Mouse (Mus musculus) regulatory T cell (primary cell): ENCODE results near the gene Lasp1.

Experiments
- in situ Hi-C: fragments of 300-600 bp; cut with MboI, MseI; formaldehyde crosslinking; loops from one replicate; pipeline ENCODE4 v1.15.1; 2025; ENCODE audit warnings: high pct_unique_total_duplicates

Gene Lasp1

DNA sequence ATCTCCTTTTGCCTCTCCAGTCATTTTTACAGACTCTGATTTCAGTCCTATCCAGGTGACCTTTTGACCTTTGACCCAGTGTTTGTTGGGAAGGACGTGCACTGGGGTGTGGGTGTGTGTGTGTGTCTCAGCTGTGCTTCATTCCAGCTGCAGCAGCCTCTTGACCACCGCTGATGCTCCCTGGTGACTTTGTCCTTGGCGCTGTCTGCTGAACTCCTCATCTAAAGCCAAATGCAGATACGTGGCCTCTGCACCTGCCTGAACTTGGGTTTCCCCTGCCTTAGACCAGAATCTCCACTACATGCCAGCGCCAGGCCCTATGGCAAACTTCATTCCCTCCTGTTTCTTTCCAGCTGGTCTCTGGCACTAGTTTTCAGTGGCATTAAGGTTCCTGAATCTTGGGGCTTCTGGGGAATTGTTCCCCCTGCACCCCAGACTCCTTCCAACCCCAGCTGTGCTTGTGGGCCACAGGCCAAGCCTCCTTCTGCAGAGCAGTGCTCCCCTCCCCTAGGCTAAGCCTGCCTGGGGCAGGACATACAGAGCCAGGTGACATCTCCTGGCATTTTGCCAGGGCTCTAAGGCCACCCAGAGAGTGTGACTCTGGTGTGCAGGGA is 9.9 kb downstream of the Lasp1 start:
- in situ Hi-C loops, result no loop called here

DNA sequence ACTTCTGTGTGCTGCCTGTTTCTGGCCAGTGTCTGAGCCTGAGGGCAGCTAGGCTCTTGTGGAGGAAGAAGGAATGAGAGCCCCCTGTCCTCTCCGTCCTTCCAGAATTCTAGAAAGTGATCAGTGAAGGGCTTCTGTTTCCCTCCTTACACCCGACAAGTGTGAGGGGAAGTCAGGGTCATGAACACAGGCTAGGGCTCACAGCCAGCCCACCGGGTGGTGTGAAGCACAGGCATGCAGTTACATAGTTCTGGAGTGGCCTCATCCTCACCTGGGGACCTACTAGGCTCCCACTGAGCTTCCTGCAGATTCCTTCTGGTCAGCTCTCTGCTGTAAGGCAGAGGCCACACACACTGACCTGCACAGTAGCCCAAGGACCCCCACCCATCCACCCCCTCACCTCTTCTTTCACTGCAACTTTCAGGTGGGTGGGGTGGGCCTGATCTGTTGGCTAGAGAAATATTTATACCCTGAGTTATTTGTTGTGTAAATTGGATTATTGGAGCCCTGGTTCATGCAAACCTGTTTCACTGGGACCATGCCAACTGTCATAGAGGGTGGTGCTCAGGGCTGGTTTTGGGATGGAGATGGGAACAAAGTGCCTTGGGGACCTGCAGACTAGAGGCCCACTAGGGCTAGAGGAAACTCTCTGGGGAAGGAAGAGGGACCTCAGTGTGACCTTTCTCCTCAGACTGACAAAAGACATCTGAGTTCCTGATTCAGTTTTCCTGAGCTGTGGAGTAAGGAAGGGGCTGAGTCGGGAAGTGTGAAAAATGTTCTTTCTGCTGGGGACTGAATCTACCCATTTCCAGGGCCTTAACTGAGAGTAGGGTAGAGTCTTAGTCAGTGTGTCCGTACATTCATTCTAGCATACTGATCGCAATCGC is 10.7 kb downstream of the Lasp1 start:
- in situ Hi-C loops, result no loop called here

DNA sequence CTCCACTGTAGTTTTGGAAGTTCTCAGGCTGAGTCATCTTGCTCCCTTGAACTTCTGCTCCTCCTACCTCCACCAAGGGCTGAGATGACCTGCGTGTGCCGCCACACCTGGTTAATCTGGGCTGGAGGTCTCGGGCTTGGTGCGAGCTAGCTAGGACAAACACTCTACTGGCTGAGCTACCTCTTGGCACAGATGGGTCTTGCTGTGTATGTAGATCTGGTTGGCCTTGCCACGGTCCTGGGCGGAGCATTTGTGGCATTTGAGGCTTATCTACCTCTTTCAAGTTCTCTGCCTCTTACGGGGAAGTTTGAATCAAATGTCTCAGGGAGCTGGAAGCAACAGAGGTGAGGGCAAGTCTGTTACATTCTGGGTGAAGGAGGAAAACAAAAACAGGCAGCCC is 11.6 kb downstream of the Lasp1 start:
- in situ Hi-C loops, result no loop called here

DNA sequence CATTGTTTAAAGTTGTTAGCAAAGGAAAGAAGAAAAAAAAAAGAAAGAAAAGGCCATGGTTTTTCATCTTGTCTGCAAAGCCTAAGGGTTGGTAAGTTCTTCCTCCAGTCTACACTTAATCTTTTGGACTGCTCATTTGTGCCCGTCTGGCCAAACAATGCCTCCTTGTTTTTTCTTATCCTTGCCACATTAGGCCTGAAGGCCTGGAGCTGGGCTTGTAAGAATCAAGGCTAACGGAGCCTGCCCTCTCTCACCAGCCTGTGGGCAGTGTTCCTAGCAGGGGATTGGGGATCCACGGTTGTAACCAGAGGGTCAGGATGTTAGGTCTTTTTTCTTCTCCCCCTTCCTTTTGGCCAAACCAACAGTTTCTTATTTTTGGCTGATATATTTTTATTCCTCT is 12.2 kb downstream of the Lasp1 start:
- in situ Hi-C loops, result no loop called here

DNA sequence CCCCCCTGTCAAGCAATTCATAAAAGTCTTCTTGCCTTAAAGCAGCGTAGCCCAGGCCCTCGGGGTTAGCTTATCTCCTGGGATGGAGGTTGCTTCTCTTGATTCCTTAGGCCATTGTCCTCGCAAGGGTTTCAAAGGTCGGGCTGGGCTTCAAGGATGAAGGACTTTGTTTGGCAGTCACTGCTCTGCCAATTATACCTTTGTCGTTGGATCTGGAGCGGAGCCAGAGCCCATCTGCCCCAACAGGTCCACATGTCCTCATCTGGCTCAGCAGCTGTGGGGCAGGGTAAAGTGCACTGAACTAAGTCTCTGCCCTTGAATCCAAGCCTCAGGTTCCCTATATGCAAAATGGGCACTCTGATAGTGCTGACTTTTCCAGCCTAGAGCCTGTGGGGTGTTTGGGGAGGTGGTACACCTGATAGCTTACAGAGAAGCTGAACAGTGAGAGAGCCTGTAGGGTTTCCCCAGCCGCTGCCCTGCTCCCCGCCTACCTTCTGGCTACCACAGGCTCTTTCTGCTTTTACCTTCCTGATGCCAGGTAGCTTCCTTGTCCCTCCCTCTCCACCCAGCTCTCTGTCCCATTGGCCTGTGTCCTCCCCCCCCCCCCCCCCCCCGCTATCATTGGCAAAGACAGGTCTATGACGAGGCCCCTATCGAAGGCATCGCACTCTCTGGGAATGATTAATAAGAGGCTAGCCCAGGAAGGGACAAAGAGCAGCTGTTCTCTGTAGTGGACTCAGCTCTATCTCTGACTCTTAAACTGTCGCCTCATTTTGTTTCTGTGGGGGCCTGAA is 13.0 kb downstream of the Lasp1 start:
- in situ Hi-C loops, result no loop called here

DNA sequence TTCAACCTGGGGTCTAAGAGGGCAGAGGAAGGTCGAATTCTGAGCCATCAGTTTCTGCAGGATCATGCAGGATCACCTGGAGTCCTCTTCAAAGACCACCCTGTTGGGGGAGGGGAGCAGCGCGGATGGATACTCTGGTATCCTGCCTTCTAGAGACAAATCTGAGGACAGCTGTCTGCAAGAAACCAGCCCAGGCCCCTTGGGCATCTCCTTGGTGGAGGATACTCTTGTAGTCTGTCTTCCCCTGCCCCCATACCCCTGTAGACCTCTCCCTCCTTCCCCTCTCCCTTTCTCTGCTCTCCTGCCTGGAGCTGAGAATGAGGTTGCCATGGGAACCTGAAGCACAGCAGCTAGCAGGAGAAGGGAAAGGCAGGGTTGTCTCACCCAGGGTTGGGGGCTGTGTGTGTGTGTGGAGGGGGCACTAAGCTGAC is 13.7 kb downstream of the Lasp1 start:
- in situ Hi-C loops, result no loop called here

DNA sequence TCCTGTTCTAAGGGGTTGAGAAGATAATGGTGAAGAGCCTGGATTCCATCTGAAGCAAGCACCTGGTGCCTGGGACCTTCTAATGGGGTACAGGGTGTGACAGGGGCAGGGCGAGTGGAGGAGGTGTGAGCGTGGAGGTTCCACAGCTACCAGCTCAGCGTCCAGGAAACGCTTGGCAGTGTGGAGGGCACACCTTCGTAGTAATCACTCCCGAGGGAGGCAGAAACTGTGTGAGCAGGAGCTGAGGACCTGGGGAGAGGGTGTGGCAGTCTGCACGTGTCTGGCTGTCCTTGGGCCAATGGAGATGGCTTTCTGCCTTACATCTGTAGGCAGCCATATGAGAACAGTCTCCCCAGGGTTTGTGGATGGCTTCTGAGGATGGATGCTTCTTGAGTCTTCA is 14.3 kb downstream of the Lasp1 start:
- in situ Hi-C loops, result no loop called here

DNA sequence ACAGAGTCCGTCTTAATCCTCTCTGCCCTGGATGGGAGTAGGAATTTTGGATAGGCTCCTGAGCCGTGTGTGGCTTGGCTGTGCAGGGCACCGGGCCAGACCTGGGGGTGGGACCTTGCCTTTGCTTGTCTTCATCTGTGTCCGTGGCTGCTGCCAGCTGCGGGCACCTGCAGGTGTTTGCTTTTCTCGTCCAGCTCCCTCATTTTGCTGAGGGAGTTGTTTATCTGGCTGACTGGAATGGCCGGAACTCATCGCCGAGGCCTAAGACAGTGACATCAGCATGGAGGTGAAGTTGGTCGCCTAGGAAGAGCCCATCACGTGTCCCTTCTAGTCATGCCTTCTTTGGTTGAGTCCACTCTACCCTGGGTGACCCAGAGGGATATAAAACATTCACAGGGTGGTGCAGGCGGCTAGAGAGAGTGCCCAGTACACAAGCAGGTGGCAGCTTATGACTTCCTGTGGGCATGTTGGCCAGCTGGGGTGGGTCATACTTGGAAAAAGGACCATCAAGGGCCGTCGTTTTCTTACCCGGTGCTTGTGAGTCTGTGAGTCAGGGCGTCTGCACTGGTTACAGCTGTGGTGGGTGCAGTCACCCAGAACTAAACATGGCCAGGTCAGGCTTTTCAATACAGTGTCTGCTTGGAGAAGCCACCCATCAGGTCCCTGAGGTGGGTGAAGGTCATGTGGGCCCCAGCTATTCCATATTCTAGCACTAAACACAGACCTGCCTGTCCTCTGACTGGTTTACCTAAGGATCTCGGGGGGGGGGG is 15.1 kb downstream of the Lasp1 start:
- in situ Hi-C loops, result no loop called here

DNA sequence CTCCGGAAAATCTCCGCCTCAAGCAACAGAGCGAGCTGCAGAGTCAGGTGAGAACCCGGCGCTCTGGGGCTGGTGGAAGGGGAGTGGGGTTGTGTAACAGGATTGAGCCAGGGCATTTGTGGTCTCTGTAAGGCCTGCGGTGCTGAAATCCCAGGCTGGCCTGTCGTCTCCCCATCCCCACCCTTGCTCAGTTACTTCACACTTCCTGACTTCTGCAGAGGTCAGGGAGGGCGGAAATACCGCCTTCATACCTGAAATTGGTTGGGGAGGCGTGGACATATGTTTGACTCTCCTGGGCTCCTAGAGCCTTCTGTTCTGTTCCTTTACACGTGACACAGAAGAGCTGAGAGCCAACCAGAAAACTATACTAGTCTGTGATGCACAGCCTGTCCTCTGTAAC is 16.9 kb downstream of the Lasp1 start:
- in situ Hi-C loops, result no loop called here

DNA sequence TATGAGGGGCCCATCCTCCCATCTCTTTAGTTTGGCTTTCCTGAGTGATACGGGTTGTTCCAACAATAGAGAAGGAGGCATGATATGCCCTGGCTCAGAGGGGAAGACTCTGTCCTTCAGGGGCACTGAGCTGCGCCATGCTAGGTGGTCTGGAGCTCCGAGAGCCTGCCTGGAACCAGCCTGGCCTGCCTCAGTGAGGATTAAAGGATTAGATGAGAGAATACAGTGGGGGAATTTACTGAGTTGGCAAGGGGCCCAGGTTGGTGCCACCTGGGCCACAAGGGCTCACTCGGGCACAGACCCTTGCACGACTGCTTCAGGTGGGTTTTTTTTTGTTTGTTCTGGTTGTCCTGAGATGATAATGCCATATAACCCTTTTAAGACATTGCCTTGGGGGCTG is 17.4 kb downstream of the Lasp1 start:
- in situ Hi-C loops, result no loop called here

DNA sequence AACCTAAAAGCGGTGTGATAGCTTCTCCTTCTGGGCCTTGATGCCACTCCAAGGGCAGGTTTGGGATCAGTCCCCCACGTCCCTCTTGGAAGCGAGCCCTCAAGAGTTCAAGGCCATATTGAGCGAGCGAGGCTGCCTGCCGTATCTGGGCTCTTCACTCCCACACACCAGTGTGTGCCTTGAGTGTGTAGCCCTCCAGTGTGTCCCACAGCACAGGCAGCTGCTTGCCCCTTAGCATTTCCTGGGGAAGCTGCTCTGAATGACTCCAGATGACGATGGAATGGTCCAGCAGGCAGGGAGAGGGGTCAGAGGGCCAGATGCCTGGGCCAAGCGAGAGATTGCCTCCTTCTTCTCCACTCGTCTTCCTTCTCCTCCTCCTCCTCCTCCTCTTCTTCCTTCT is 18.1 kb downstream of the Lasp1 start:
- in situ Hi-C loops, result no loop called here

DNA sequence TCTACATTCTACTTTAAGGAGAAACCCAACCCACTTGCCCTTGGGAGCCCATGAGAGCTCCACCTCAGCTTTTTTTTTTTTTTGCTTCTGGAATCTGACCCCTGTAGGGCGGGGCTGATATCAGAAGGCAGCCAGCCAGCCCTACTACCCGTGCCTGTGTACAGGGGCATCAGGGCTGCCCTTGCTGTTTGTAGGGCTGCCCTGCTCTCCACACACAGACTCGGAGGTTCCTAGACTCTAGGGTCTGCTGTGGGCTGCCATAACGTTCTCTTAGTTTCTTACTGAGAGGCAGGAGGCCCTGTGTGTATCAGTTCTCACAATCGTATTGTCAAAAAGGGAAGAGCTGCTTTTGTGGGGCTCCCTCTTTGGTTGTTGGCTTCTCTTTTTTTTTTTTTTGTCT is 18.6 kb downstream of the Lasp1 start:
- in situ Hi-C loops, result no loop called here

DNA sequence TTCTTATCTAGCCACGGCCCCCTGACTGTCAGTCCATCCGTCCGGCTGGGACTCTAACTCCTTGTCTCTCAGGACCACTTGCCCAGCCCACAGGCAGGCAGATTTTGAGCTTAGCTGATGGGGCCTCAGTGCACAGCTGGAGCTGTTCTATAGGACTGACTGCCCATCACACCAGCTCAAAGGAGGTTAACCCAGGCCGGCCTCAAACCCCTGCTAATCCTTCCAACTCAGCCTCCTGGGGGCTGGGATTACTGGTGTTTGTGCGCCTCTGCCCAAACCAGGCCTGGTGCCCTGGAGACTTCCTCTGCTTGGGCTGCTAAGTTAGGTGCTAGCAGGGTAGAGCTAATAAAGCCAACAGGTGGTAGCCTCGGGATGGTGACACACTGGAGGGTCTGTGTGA is 19.2 kb downstream of the Lasp1 start:
- in situ Hi-C loops, result no loop called here

DNA sequence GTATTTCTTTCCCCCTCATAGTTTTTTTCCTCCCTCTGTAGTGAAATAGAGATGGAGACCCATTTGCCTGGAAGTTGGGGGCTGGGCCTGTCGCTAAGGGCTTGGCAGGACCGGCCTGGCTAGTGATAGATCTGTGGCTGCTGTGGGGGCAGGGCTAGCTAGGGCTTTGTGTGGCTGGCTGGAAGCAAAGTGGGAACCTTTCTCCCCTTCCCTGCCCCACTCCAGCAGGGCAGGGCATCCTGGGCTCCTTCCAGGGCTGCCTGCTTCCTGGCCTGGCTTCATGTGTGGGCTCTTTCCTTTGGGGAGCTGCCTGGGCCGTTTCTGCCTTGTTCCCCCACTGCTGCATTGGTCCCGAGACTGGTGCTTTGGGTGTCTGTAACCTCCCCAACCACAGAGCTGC is 19.8 kb downstream of the Lasp1 start:
- in situ Hi-C loops, result no loop called here

DNA sequence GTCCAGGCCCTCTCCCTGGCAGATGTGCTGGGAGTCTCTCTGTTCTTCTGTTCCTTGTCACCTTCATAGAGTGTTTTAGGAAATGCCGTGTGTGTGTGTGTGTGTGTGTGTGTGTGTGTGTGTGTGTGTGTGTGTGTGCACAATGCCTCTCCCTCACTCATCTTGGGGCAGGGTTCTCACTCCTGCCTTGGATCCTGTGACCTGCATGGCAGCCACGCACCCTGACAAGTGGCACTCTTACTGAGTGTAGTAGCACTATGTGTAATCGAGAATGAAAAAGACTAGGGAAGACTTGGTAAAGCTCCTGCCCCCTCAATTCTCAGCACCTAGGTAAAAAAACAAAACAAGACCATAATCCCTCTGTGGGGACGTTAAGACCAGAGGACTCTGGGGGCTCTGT is 20.3 kb downstream of the Lasp1 start:
- in situ Hi-C loops, result no loop called here

DNA sequence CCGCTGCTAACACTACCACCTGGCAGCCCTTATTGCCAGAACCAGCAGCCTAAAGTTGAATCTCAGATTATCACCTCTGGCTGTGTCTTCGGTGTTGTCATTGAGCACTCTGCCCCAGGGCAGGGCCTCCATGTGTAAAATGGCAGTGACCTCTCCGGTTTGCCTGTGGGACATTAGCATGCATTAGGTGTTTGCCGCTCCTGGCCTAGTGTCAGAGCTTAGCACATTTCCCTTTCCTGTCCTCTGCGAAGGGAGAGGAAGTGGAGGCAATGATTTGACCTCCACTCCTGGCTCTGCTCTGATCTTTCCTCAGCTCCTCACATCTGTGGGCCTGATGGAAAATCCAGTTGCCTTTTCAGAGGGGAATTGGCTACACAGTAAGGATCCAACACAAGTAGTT is 21.1 kb downstream of the Lasp1 start:
- in situ Hi-C loops, result no loop called here

DNA sequence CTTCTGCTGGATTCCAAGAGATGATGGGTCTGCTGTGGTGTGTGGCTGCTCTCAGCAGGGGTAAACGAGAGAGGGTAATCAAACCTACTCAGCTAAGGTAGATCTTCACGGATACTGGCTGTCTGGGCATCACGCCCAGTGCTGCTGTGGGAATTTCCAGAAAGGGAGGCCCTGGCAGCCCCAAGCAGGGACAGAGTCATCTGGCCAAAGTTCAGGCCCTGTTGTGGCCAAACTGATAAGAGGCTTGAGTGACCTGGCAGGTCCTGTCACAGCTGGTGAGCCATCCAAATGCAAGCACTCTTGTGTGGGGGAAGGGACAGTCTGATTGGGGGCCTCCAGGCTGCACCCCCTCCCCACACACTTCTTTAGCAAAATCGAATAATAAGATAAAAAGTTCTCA is 22.0 kb downstream of the Lasp1 start:
- in situ Hi-C loops, result no loop called here

DNA sequence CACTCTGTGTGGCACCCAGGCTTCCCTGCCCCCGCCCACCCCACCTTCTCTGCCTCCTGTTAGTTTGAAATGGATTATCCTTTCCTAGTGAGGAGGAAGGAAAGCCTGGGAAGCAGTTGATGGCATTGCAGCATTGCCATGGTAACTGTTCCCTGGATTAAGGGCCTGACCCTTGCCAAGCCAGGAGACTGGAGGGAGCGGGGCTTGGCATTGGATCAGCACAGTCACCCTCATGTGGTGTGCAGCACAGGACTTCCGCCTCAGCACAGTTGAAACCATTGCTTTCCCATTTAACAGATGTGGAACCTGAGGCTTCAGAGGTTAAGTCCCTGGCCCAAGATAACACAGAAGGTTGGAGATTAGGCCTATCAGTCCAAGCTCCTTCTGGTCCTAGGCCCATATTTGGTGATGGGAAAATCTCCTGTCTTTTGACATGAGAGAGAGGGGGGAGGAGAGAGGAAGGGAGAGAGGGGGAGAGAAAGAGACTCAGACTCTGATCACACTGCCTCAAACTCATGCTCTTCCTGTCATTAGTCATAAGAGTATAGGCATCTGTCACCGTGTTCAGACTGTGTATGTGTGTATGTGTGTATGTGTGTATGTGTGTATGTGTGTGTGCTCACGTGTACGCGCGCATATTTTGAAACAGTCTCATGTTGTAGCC is 22.7 kb downstream of the Lasp1 start:
- in situ Hi-C loops, result no loop called here

DNA sequence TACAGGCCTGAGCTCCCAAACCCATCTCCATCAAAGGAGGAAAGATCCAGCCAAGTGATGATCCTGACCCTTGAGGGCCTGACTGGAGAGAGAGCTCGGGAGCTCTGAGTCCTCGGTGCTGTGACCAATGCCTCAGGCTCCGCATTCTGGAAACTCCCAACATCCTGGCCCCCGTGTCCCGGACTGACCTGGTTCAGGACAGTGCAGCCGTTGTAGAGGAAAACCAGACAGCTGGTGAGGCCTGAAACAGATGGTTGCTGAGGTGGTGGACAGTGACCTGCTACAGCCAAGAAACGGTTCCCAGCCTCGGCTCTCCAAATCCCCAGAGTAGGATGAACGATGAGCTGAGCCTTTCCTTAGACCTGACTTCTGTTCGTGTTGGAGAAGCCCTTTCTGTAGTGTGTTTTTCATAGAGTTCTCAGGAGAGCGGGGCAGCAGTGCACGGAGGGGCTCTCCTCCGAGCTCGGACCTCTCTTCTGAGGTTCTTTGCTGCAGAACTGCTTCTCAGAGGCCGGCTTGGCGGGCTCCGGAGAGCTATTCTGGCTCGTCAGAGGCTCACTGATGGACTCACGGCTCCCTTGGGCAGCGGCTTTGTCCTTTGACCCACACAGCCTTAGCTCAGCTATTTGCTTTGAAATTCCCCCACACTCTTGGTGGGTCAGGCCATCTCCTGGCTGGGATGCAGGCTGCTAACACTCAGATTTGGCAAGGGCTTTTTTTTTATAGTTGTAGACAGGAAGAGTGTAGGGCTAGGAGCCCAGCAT is 24.2 kb downstream of the Lasp1 start:
- in situ Hi-C loops, result no loop called here

DNA sequence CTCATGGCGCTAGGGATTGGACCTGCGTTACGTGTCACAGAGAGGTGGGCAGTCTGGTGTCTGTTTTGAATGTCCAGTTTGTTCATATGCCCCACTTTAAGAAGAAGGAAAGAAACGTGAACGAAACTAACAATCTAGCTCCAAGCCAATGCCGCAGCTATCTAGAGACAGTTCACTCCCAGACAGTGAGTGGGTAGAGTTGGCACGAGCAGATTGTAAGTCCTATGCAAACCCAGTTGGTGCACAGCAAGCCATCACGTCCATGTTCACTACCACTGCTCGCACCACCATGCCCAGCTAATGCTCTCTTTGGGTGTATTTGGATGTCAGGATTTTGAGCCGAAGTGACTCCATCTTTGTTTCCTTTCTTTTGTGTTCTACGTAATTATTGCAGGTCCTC is 25.4 kb downstream of the Lasp1 start:
- in situ Hi-C loops, result no loop called here

DNA sequence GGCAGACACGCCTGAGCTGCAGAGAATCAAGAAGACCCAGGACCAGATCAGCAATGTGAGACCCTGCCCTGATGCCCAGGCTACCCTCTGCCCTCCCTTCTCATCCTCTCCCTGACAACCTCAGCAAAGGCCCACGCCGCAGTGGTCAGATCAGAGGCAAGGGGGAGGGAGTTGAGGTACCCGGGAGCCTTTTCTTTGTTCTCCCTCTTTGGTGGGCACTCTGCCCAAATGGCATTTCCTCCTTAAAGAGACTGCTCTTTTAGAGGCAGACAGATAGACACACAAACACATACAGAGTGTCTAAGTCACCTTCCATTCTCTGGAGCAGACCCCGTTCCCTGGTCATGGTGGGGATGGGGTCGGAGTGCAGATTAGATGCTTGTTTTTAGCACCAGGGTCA is 26.1 kb downstream of the Lasp1 start:
- in situ Hi-C loops, result no loop called here
